Mouse (Mus musculus): ENCODE results near the gene Nln.

Nln gene

DNA sequence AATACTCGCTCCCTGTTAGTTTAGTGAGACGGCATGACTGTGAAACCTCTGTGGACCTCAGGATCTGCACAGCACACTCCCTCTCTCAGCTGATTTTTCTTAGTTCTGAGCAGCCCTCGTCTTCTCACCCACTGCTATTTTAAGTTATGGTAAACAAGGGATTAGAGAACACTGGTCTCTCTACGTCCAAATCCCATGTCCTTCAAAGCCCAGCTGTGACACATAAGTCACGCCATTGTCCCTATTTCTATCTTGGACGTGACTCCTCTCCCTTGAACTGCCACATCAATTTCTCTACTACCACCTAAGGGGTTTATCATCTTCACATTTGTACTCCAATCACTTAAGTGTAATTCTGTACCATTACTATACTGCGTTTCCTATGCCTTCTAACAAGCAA lies 13.5 kb downstream of the Nln start:
- DNase-seq (ENCODE audit: low read depth, low spot score) = no peak

DNA sequence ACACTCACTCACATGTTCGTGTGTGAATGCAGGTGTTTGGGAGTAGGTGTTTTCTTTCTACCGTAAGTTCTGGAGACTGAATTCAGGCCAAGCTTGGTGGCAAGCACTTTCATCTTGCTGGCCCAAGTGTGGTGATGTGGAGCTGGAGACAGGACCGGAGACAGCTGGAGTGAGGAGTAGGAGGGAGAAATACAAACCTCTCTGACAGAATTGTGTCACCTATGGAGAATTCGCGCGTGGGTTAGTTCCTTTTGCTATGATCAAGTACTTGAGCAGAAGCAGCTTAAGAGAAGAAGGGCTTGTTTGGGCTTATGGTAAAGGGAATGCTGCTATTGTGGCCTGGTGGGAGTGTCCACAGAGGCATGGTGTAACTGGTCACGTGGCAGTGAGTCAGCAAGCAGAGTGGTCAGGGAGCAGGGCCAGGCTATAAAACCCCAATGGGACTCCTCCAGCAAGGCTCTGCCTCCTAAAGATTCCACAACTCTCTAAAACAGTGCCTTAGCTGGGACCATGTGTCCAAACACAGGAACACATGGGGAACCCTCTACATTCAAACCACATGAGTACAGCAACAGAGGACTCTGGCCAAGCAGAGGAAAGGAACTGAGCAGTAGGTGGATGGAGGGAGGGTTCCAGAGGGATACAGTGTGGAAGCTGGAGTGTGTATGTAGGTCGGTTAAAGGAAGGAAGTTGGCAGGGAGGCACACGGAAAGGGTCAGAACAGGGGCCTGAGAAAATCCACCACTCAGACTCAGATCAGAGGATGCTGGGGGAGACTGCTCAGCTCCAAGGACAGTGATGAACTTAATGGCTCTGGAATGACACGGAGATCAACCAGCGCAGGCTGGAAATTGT lies 14.7 kb downstream of the Nln start:
- DNase-seq (ENCODE audit: low read depth, low spot score) = no peak

DNA sequence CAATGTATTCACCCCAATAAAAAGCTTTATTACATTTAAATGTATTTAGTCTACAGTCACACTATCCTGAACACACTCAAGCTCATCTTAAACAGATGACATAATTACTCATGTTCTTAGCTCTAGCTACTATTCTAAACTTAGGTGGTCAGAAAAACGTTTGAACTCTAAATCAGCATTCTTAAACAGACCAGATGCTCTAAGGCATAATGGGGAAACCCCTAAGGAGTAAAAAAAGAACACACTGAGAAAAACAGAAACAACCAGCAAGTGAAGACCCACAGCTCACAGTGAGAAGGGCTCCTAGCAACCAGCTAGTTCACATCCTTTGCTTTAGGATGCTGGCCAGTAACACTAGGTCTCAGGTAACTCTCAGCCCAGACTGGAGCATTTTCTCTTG lies 17.7 kb downstream of the Nln start:
- no peak for DNase-seq (ENCODE audit: low read depth, low spot score)

DNA sequence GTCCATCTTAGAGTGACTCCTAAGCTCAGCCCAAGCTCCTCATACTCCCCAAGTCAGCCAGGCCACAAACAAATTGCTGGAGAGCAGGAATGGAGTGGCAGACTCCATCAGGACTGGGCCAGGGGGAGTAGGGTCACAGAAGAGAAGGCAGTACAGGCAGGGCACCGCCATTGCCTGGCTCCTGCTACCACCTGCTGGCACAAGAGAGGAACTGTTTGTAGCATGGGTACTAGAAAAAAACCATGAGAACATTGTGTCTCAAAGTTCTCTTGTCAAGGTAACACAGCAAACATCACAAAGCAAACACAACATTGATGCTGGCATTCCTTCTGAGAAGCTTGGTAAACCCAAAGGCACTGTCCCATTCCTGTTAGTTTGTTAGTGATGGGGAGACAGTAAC lies 20.0 kb downstream of the Nln start:
- peak; percentile 43 for DNase-seq (ENCODE audit: low read depth, low spot score)

DNA sequence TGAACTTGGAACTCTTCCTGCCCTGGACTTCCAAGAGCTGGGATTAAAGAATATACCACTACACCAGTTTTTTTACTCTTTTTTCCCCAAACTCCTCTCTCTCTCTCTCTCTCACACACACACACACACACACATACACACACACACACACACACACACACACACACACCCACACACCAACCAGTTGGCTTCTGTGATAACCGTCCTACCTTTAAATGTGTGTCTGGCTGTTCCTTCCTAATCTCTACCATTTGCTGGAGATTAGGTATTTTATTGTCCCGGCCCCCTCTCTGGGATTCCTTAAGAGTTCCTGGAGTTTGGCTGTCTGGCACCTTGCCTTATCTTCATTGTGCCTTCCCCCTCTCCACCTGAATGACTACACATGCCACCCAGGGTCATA lies 24.8 kb downstream of the Nln start:
- no peak for DNase-seq (ENCODE audit: low read depth, low spot score)

DNA sequence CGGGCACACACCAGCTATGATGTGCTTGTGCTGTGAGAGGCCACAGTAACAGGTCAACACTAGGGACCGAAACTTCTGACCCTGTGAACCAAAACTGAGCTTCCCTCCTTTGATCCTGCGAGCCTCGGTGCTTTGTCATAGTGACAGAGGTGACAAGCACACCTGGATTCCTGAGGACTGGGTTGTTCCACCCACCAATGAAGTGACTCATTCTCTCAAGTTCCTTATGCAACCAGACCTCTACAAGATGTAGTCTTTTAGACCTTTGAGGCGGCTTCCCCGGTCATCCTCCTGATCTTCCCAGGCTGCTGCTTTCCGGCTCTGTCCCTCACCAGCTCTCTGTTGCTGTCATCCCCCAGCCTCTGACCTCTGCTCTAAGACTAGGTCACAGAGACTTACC lies 26.9 kb downstream of the Nln start:
- DNase-seq (ENCODE audit: low read depth, low spot score) = no peak

DNA sequence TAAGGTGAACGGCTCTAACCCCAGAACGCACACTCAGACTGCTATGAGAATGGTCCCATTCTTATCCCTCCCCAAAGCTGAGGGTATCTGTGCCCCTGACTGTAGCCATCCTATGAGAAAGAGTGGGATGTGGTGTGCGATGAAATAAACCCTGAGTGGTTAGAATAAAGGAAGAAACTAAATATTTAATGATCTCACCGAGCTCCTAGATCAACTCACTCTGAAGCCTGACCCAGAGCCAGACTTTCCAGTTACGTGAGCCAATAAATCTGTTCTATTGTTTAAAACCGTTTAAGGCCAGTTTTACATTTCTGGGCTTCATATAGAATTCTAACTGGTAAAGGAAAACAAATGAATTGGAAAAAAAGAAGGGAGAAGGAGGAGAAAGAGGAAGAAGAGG lies 32.4 kb downstream of the Nln start:
- no peak for DNase-seq (ENCODE audit: low read depth, low spot score)

DNA sequence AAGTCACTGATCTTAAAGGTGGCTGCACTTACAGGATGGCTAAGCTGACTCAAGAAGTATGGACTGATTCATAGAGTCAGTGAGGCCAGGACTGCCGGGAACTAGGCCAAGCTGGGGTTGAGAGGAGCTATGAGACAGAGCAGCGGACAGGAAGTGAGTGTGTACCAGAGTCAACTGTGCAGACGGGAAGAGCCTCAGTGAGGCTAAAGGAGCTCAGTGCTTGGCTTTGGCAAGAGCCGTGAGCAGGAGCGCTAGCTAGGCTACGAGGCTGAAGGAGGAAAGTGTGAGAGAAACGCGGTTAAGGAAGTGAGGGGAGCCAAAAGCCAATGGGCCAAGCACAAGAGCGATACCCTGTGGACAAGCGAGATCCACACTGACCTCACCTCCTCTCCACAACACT lies 34.7 kb downstream of the Nln start:
- DNase-seq (ENCODE audit: low read depth, low spot score) = no peak

DNA sequence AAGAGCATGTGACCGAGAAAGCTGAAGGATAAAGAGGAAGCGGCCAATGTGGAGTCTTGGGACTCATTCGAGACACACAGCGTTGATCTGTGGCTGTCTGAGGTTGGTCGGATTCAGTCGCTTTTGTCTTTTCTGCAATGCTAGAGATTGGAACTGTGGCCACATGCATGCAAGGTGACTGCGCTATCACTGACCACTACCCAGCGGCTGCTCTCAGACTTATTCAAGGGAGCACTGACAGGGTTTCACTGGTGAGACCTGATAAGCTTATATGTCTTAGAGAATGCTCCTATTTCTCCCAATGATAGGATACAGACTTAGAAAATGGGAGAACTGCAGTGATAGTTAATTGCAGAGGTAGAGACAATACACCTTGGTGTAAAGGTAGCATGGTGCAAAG lies 35.2 kb downstream of the Nln start:
- no peak for DNase-seq (ENCODE audit: low read depth, low spot score)

DNA sequence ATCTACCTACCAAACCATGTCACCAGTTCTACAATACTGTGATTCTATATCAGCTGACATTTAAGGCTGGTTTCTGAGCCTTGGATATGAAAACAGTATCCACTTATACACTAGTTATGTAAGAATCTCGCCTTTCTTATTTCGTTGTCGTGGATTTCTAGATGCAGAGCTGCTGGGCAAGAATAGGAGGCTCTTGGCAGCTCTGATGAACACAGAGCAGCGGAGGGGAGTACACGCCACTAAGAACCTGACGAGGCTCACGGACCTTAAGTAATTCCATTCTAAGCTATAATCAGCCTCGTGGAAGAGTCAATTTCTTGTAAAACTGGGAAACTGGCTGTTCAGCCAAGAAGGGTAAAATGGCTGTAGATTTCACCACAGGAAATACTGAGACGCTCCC lies 37.1 kb downstream of the Nln start:
- DNase-seq (ENCODE audit: low read depth, low spot score) = no peak

DNA sequence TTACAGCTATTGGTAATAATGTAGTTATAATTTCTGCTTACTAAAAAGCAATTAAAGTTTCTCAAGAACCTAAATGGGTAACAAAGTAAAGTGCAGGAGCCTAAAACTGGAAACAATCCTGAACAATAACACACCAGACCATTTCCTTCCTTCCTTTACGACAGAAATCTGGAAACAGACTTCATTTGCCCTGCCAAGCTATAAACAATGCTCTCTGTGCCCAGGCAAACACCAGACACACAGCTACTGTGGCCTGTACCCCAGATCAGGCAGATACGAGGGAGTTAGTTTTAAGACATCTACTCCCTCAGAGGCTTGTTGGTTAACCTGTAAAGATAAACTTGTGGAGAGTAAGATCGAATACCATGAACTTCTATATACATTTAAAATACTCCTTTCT lies 38.7 kb downstream of the Nln start:
- no peak for DNase-seq (ENCODE audit: low read depth, low spot score)

DNA sequence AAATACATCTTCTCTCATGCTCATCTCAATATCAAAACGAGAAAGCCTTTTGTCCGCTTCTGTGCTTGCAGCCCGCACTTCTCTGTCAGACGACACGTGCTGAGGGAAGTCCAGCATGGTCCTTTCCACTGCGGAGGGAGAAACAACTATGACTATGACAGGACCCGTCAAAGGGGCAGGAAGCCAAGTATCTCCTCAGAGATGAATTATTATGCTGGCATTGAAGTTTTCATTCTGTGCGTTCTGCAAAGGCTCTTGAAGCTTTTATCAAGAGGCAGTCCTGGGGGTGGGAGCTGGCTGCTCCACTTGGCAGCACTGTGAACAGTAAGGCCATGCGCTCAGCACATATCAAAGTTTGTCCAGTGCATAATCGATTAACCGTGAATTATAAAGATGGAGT lies 40.2 kb downstream of the Nln start:
- DNase-seq (ENCODE audit: low read depth, low spot score) = no peak

DNA sequence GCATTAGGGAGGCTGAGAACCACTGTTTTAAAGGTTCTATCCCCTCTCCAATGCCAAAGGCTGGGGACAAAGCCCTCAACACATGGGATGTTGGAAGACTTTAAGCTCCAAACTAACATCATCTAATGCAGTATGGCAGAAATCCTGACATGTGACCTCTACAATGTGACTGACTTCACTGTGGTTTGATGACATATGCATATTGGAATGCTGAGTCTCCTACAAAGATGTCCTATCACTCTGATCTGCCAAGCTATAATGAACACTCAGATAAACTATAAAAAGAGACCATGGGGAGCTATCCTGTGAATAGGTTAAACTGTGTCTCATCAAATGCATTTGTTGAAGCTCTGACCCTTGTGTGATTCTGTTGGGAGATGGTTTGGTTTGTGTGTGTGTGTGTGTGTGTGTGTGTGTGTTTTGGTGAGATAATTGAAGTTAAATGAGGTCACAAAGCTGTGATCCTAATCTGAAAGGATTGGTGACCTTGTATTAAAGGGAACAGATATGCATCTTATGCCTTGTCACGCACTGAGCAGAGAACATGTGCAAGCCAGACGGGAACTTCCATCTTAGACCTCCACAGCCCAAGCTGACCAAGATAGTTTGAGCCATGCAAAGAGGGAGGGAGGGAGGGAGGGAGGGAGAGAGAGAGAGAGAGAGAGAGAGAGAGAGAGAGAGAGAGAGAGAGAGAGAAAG lies 43.6 kb downstream of the Nln start:
- no peak for DNase-seq (ENCODE audit: low read depth, low spot score)

DNA sequence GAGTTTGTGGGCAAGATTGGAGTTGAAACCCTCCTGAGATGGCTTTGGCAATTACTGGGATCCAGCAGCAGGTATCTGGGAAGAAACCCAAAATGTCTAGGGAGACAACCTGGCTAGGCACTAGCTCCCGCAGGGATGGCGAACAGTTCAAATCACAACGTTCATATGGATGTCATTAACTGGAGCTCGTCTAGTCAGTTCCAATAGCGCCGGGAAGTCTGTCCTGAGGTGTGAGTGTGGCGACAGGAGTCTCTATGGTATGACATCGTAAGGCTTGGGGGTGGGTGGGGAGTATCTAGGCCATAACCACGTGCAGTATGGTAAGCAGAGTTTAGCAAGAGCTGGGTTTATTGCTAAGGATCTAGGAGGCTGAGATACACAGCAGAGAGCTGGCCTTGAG lies 46.4 kb downstream of the Nln start:
- peak; percentile 55 for DNase-seq (ENCODE audit: low read depth, low spot score)

DNA sequence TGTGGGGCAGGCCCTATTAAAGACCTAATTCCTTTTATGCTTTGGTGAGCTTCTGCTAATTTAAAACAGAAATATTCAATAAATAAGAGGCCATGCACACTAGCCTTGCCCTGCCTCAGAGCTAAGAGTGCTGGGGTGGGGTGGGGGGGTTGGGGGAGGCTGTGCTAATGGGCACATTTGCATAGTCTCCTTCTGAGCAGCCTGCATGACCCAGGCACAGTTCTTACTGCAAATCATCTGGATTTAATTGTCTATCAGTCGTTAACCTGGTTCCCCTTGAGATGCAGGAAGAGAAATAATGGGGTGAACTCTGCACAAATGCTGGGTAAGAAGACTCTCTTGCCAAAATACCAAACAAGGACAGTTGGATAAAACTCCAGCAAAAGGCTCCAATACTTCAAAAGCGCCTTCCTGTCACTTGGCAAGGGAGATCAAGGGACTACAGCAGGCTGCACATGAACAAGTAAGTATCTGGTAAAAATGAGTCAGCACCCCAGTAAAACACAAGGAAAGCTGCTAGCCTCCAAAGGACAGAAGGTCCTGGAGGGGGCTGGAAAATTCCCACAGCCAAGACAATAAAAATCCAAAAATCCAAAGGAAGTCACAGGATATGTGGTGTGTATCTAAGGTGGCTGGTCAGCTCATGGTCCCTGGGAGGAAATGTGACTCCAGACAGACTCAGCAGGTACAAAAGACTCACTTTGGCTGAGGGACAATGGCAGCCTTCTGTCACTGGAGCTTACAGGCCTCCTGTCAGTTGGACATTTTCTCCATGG lies 47.3 kb downstream of the Nln start:
- DNase-seq (ENCODE audit: low read depth, low spot score) = peak; percentile 57

DNA sequence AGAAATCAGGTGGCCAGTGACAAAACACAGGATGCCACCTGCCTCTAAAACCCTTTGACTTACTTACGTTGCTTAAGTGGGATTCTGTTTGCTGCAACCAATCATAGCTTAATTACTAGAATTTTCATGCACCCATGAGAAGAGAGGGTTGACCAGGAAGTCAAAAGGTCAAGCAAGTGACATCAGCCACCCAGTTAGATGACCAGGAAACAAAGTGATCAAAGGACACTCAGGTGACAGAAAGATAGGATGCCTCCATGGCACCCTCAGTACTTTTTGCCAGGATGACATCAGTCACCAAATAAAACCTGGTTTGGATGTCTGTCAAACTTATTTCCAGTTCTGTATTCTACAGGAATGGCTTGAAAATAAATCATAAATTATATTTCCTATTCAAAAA lies 49.2 kb downstream of the Nln start:
- no peak for DNase-seq (ENCODE audit: low read depth, low spot score)

DNA sequence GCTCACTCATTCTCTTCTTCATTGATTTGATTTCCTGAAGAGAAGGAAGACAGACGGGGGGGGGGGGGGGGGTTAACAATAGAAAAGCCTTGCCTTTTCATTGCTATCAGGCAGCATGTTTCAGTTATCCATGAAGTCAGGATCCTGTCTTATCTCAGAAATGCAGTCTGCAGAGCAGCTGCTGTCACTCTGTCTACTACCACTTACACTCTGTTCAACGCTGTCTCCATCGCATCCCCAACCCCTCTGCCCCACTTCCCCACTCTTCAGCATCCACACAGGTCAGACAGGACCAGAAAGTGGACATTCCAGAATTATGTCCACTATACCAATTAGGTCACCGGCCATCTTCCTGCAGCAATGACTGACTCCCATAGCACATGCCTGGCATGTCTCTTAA lies 49.9 kb downstream of the Nln start:
- no peak for DNase-seq (ENCODE audit: low read depth, low spot score)

DNA sequence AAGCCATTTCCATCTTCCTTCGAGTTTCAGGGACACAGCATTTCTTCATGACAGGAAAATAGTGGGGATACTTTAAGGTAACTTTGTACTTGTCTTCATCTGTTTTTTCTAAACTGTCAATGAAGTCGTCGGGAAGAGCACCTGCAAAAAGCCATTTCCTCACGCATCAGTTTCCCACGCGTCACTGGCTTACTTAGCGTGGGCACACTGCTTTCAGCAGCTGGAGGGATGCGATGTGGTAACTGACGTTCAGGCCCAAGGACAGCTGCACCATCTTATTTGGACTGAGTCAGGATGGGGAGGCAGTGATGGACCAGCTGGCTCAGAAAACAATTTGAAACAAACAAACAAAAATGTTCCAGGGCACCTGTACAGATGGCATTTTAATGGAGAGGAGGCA lies 50.7 kb downstream of the Nln start:
- DNase-seq (ENCODE audit: low read depth, low spot score) = no peak

DNA sequence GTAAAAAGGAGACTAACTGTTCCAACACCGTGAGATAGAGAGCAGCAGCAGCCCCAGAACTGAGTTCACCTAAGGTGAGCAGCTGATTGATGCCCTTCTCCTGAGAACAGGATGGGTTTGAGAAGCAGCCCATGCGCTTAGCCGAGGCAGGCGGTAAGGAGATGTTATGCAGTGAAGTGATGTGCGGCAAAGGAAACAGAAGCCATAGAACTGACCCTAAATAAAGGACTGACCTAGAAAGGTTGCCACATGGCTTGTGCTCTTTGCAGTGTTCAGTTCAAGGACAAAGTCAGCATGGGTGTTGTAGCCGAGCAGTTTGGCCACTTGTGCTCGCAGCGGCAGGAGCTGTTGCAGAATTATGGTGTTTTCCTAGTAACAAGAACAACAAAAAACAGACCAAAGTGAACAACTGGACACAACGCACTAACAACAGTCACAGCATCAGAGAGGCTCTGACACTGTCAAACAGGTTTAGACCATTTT lies 57.1 kb downstream of the Nln start:
- DNase-seq (ENCODE audit: low read depth, low spot score) = no peak

DNA sequence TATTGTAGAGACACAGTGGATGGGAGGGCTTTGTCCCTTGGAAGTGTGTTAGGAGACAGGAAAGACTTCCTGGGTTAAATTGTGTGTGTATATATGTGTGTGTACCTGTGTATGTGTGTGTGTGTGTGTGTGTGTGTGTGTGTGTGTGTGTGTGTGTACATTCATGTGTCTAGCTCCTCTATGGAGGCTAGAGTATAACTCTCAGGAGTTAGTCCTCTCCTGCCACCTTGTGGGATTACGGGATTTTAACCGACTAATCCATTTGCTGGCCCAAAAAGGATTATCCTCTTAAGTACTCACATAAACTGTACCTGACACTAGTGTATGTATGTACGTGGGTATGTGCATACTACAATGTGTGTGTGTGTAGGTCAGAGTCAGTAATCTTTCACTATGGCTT lies 60.6 kb downstream of the Nln start:
- no peak for DNase-seq (ENCODE audit: low read depth, low spot score)

DNA sequence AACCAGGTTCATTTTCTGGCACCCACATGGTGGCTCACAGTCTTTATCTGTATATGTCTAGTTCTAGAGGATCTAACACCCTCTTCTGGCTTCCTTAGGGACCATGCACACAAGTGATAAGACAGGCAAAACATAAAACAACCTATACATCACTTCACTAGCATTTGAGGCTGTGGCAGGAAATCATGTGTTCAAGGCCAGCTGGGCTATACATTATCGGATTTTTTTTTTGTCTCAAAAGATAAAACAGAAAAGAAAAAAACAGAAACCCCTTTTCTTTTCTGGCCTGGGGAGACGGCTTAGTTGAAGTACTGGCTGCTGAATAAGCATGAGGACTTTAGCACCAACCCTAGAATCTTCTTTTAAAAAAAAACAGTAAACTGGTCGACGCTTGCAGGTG lies 64.3 kb downstream of the Nln start:
- no peak for DNase-seq (ENCODE audit: low read depth, low spot score)

DNA sequence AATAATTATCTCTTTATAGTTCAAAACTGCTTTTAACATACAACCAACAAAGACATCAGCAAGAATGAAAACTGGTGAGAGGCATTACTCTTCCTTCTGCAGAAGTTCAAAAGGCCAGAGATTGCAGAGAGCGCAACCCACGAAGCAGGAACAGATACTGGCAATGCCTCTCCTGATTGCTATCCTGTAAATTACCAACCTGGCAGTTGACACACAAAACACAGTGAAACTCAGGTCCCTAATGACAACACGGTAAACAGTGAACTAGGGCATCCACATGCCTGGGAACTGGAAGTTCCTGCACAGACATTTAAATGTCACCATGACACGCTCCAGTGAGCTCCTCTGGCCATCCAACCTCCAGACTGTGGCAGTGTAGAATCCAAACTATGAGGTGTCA lies 65.1 kb downstream of the Nln start:
- DNase-seq (ENCODE audit: low read depth, low spot score) = no peak

DNA sequence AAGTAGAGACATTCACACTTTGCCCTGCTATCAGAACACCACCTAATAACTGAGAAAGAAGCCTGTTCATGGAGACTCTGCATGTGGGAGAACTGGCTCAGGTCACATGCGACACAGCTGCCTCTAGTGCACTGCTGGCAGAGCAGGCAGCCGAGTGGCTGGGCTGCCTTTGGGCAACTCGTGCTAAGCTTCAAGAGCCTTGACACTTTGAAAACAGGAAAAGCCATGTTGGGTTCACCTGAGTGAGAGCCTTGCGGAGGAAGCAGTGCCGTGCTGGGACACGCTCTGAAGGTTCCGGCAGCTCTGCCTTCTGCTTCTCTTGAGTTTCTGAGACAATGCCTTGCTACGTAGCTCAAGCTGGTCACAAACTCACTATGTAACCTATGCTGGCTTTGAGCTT lies 66.7 kb downstream of the Nln start:
- no peak for DNase-seq (ENCODE audit: low read depth, low spot score)

All from forelimb bud, embryonic 11.5 days (tissue).